Mouse (Mus musculus) liver, embryonic 16.5 days (tissue): ENCODE results near the gene Ckap2l. TPM values are rescaled to one million over a fixed set of nuclear protein-coding genes. Genes with fewer than 3 reads are reported as not detected.

Experiments
- ATAC-seq: fragments of 200-750 bp; cut with Nextera tagmentation; 2 replicates; pipeline ENCODE4 v1.8.0; 2017; ENCODE audit warnings: low read depth, mild to moderate bottlenecking, moderate number of reproducible peaks, moderate library complexity
- H3K27ac ChIP-seq: fragments of 300-500 bp; sonication (generic); 2 replicates; pipeline ENCODE4 v1.5.1; 2014; ENCODE audit warnings: mild to moderate bottlenecking, low read length
- H3K27me3 ChIP-seq: fragments of 300-500 bp; sonication (generic); 2 replicates; pipeline ENCODE4 v1.6.1; 2014; ENCODE audit warnings: low read depth, low read length, mixed read lengths; ENCODE audit not compliant: control insufficient read depth, insufficient read depth
- H3K36me3 ChIP-seq: fragments of 300-500 bp; sonication (generic); 2 replicates; pipeline ENCODE4 v1.6.1; 2014; ENCODE audit warnings: mild to moderate bottlenecking; ENCODE audit not compliant: control insufficient read depth, insufficient read depth
- H3K4me1 ChIP-seq: fragments of 300-500 bp; sonication (generic); 2 replicates; pipeline ENCODE4 v1.6.1; 2014; ENCODE audit warnings: low read depth, low read length, mixed read lengths; ENCODE audit not compliant: control insufficient read depth
- H3K4me2 ChIP-seq: fragments of 300-500 bp; sonication (generic); 2 replicates; pipeline ENCODE4 v1.6.1; 2014; ENCODE audit warnings: low read depth, low read length, mixed read lengths
- H3K4me3 ChIP-seq: fragments of 300-500 bp; sonication (generic); 2 replicates; pipeline ENCODE4 v1.5.1; 2014; ENCODE audit warnings: low read depth, mild to moderate bottlenecking, low read length
- H3K9ac ChIP-seq: fragments of 300-500 bp; sonication (generic); 2 replicates; pipeline ENCODE4 v1.6.1; 2014; ENCODE audit warnings: low read depth, low read length
- H3K9me3 ChIP-seq: fragments of 300-500 bp; sonication (generic); replicated peaks from 2 replicates; pipeline ENCODE4 v1.6.1; 2016; ENCODE audit warnings: low read length; ENCODE audit not compliant: control insufficient read depth
- WGBS: fragments of 180-500 bp; shearing (Covaris S2); extraction: QIAGEN DNeasy Blood & Tissue Kit; methylation state at CpG from one replicate; pipeline ENCODE4 v1.1.7; 2014; ENCODE audit not compliant: insufficient replicate concordance; 5-methylcytosine and 5-hydroxymethylcytosine counted together
- polyA plus RNA-seq: library from polyadenylated mRNA; unstranded; fragments of >200 nt; fragmentation: Nextera tagmentation; extraction: Ambion mirVana; gene quantifications from 2 replicates; pipeline ENCODE4 v1.2.1, GENCODE M21; 2015

Gene Ckap2l
- polyA plus RNA-seq, 1 experiment from 2014 or later, result 27.2 TPM

GRCm38 (mm10) chr2:129246436-129246835 is 50.6 kb downstream of the Ckap2l start:
- WGBS, result 72% methylated on average over 7 of the region's 7 CpGs
- no peak for ATAC-seq

GRCm38 (mm10) chr2:129245618-129246017 is 51.4 kb downstream of the Ckap2l start:
- no peaks in the 10 kb centered on the region for H3K36me3 ChIP-seq
- no peak for ATAC-seq
- H3K4me3 ChIP-seq, result no peak overlapping the region
- no peak overlapping the region for H3K27ac ChIP-seq
- no peaks in the 10 kb centered on the region for H3K9me3 ChIP-seq
- no peak overlapping the region for H3K9ac ChIP-seq
- WGBS, result 61% methylated on average over 5 of the region's 5 CpGs
- H3K4me2 ChIP-seq, result no peak overlapping the region
- H3K4me1 ChIP-seq, result peaks cover 33% of the 10 kb centered on the region
- no peaks in the 10 kb centered on the region for H3K27me3 ChIP-seq

More at GRCm38 (mm10) chr2:129246436-129246835, 50.6 kb downstream of the Ckap2l start:
- Histone ChIP-seq H3K27me3 (no peaks in the 10 kb centered on the region), H3K4me1 (peaks cover 25% of the 10 kb centered on the region), H3K9ac (no peak overlapping the region), H3K9me3 (no peaks in the 10 kb centered on the region), H3K27ac (no peak overlapping the region), H3K4me3 (no peak overlapping the region), H3K36me3 (no peaks in the 10 kb centered on the region), H3K4me2 (no peak overlapping the region)

DNA sequence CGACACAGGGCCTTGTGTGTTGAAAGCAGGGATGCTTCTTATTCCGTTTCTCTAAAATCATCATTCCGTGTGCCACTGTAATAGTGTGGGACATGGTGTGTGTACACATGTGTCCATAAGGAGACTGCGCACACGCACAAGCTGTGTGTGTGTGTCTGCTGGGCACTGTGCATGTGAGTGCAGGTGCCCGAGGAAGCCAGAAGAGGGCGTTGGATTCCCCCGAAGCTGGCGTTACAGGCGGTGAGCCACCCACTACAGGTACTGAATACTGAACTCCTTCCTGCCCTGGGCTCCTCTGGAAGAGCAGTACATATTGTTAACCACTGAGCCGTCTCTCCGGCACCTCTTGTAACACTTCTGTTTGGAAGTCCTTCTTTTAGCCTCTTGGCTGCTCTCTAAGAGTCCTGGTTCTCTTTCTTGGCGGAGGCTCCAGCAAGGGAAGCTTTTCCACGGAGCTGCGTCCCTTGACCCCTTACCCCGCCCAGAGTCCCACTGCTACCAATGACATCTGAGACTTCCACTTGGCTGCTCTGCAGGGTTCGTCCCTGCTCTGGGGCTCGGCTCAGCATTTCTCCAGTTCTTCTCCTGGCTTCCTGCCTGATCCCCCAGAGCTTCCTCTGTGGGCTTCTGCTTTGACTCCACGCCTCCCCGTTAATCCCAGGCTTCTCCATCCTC is 52.4 kb downstream of the Ckap2l start:
- Histone ChIP-seq H3K27me3 (no peaks in the 10 kb centered on the region), H3K36me3 (no peaks in the 10 kb centered on the region), H3K9me3 (no peaks in the 10 kb centered on the region), H3K9ac (no peak overlapping the region), H3K4me3 (no peak overlapping the region), H3K4me2 (no peak overlapping the region), H3K4me1 (peaks cover 39% of the 10 kb centered on the region), H3K27ac (0 out of 2 replicates have a peak overlapping the region, but pooled peaks have one; percentile 13)
- WGBS, result 80% methylated on average over 20 of the region's 20 CpGs
- ATAC-seq, result no peak

GRCm38 (mm10) chr2:129243786-129244185 is 53.2 kb downstream of the Ckap2l start:
- H3K4me2 ChIP-seq, result no peak overlapping the region
- no peak for ATAC-seq
- H3K4me1 ChIP-seq, result peaks cover 46% of the 10 kb centered on the region
- no peaks in the 10 kb centered on the region for H3K36me3 ChIP-seq
- no peaks in the 10 kb centered on the region for H3K9me3 ChIP-seq
- H3K27ac ChIP-seq, result peak overlapping the region; percentile 9; the same call in 1 of the 2 replicates
- no peak overlapping the region for H3K9ac ChIP-seq
- no peaks in the 10 kb centered on the region for H3K27me3 ChIP-seq
- no peak overlapping the region for H3K4me3 ChIP-seq
- WGBS, result 31% methylated on average over 9 of the region's 9 CpGs

GRCm38 (mm10) chr2:129243005-129243404 is 54.0 kb downstream of the Ckap2l start:
- peaks cover 47% of the 10 kb centered on the region for H3K4me1 ChIP-seq
- H3K27ac ChIP-seq, result peak overlapping the region; percentile 83
- ATAC-seq, result peak; percentile 28; the same call in 1 of the 2 replicates
- no peak overlapping the region; the same call in 1 of the 2 replicates for H3K9ac ChIP-seq
- no peak overlapping the region for H3K4me3 ChIP-seq
- no peaks in the 10 kb centered on the region for H3K36me3 ChIP-seq
- no peaks in the 10 kb centered on the region for H3K27me3 ChIP-seq
- 58% methylated on average over 4 of the region's 4 CpGs for WGBS
- H3K9me3 ChIP-seq, result no peaks in the 10 kb centered on the region
- H3K4me2 ChIP-seq, result no peak overlapping the region

DNA sequence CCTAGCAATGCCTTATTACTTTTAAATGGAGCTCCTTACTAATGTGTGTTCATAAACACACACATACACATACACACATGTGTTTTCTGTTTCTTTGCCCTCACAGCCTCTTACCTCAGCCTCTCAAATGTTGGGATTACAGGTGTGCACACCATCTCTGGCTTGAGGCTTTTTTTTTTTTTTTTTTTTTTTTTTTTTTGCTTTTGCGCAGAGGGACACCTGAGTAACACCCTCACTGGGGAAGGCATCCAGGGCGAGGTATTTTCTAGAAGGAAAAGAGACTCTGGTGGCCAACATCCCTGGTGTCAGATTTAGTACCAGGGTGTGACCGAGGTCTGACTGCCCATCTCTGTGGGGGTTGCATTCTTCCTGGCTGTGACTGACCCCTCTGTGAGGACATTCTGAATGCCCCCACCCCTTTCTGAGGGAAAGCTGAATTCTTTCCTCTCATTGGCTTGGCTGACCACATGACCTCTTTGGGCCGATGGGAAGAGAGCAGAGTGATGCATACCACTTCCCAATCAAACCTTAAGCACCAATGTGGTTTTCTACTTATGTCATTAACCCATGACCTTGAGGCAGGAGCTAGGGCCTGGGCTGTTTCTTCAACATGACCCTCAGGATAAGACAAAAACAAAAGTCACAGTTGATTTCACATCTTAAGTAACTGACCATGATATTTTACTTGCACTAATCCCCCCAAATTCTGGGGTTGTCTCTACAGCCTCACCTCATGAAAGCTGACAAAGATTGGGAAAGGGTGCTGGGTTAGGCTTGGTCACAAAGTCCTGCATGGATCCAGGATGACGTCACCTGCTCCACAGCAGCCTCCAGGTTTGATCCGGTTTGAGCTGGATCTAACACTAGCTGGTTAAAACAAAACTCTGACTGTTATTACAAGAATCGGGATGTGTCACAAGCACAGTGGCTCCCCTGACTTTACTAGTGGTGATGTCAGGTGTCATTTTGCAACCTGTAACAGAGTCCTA is 54.9 kb downstream of the Ckap2l start:
- peak; percentile 25 for ATAC-seq
- WGBS, result 67% methylated on average over 7 of the region's 7 CpGs
- H3K27me3 ChIP-seq, result no peaks in the 10 kb centered on the region
- peaks cover 47% of the 10 kb centered on the region for H3K4me1 ChIP-seq
- no peak overlapping the region for H3K4me3 ChIP-seq
- no peak overlapping the region for H3K4me2 ChIP-seq
- peak overlapping the region; percentile 33; the same call in 1 of the 2 replicates for H3K9ac ChIP-seq
- no peaks in the 10 kb centered on the region for H3K36me3 ChIP-seq
- H3K27ac ChIP-seq, result peak overlapping the region; percentile 83
- H3K9me3 ChIP-seq, result no peaks in the 10 kb centered on the region

DNA sequence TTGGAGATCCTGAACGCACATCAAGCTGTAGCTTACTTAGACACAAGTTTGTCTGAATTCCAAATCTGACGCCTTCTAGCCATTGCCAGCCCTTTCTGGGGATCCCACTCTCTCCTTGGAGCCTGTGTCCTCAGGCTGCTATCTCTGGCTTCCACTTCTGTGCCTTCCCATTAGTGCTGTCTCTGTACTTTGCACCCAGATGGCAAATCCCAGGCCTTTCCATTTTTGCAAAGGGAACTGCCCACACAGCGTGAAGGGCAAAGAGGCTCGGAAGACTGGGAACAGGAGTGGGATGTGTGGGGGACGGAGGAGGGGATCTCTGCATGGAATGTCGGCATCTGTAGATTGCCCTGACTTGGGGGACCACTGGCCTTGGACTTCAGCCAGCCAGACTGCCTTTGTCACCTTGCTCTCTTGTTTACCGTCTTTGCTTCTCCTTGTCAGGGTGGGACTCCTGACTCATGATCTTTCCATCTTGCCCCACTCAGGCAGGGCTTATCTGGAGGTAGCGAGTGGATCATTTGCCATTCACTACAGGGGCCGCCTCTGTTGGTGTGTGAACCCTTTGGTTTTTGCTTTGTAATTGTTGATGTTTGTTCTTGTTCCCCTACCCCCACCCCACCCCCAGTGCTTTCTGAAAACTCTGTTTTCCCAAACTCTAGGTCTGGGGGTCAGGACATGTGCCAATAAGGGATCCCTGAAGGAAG is 56.1 kb downstream of the Ckap2l start:
- Histone ChIP-seq H3K4me1 (peaks cover 53% of the 10 kb centered on the region), H3K27me3 (no peaks in the 10 kb centered on the region), H3K9ac (peak overlapping the region; percentile 33), H3K4me3 (no peak overlapping the region), H3K9me3 (no peaks in the 10 kb centered on the region), H3K27ac (peak overlapping the region; percentile 83), H3K36me3 (no peaks in the 10 kb centered on the region), H3K4me2 (peak overlapping the region; percentile 30)
- WGBS, result 60% methylated on average over 9 of the region's 9 CpGs
- peak; percentile 88 for ATAC-seq

DNA sequence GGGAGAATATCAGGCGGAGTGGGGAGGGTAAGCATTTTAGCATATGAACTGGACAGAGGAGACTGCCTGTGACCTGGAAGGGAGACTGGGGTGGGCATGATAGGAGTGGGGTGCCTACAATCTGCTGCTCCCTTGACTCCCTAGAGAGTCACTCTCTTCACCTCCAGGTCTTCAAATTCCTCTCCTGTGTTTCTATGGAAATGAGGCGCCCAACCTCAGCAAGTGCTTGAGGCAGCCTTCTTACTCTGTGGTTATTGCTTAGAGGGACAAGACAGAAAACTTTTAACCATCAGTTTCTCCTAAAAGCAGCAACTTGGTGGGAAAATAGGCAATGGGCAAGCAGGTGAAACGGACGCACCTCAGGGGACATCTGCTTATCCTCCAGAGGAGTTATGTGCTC is 60.5 kb downstream of the Ckap2l start:
- H3K4me3 ChIP-seq, result no peak overlapping the region
- ATAC-seq, result no peak
- H3K9ac ChIP-seq, result no peak overlapping the region
- no peak overlapping the region for H3K27ac ChIP-seq
- H3K9me3 ChIP-seq, result no peaks in the 10 kb centered on the region
- no peak overlapping the region for H3K4me2 ChIP-seq
- no peaks in the 10 kb centered on the region for H3K36me3 ChIP-seq
- WGBS, result 87% methylated on average over 4 of the region's 4 CpGs
- H3K27me3 ChIP-seq, result no peaks in the 10 kb centered on the region
- H3K4me1 ChIP-seq, result peaks cover 61% of the 10 kb centered on the region
